Mouse (Mus musculus) natural killer cell, adult 2 months (primary cell): ENCODE measurements around the gene Cebpa.

ENCODE experiments used
- DNase-seq, 2 experiments: peaks; one replicate each; pipeline ENCODE4 v3.0.0; 2022; ENCODE audit warnings: low spot score in 2 of 2

The Cebpa gene

DNA sequence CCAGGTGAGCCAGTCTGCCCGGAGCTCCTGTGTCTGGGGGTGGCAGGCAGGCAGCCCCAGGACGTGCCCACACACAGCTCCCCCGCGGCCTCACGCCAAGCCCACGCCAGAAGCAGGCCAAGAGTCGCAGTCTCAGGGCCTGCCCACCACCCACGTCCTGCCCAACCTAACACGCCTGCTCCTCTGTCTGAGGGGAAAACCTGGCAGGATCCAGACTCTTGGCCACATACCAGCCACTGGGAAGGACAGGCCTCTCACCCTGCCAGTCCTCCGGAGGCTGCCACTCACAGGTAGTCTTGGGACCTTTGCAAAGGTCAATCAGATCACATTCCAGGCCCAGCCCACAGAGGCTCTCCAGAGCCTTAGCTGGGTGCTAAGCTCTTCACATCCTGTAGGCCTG lies 27.2 kb downstream of the Cebpa start:
- DNase-seq: no peak

DNA sequence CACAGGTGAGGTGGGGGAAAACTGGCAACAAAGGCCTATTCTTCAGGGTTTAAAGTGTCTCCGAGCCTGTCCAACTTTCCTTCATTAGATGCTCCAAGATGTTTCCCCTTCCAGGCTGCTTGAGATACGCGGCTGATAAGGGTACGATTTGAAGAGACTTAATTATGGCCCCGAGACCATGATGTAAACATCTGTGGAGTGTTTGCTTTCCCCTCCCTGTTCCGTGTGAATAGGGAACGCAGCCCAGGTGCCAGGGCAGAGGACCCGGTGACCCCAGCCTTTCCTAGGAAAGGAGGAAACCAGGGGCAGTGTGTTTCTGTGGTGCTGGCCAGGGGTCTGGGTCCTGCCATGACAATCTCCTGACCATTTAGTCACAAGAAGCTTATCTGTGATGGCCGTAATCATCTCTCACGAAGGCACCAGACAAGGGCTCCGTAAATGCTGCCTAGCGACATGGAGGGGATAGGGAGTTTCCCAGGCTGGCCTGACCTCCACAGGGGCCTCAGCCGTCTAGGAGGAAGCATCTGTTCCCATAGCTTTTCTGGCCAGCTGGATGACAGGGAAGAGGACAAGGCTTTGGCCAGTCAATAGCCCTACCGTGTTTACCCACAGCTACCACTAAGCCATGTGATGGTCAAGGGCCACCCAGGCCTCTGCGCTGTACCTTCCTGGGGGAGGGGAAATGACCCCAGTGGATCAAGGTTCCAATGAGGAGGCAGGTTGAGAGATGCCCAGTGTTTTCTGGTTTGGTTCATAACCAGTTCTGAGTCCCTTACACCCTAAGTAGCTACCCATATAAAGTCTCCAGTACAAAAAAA lies 30.7 kb downstream of the Cebpa start:
- no peak for DNase-seq

DNA sequence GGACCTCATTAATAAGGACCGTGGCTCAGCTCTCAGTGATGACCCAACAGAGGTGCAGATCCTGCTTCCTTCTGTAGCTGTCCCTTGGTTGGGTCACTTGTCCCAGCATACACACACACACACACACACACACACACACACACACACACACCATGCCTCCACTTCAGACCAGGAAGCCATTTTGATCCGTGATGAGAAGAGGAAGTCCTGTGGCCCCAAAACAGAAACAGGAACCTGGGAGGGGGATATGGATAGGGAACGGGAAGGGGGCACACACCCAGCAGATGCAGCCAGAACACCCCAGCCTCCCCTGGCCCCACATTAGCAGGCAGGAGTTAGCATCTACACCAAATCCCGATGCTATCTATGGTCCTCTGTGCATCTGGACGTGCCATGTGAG lies 31.8 kb downstream of the Cebpa start:
- no peak for DNase-seq

DNA sequence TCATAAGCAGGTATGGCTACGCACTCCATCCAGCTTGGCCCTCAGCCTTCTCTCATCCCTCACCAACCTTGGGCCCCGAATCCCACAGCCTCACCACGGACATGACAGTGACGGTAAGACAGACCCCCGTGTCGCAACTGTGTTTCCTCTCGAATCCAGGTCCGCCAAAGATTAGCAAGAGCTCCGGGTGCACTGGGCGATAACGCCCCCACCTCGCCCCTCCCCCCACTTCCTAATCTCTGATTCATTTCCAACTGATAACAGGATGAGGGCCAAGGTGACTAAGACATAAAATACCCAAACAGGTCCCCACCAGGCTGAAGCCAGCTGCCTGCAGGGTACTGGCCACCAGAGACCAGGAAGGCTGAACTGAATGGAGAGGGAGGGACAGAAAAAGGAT lies 35.4 kb downstream of the Cebpa start:
- DNase-seq: no peak

DNA sequence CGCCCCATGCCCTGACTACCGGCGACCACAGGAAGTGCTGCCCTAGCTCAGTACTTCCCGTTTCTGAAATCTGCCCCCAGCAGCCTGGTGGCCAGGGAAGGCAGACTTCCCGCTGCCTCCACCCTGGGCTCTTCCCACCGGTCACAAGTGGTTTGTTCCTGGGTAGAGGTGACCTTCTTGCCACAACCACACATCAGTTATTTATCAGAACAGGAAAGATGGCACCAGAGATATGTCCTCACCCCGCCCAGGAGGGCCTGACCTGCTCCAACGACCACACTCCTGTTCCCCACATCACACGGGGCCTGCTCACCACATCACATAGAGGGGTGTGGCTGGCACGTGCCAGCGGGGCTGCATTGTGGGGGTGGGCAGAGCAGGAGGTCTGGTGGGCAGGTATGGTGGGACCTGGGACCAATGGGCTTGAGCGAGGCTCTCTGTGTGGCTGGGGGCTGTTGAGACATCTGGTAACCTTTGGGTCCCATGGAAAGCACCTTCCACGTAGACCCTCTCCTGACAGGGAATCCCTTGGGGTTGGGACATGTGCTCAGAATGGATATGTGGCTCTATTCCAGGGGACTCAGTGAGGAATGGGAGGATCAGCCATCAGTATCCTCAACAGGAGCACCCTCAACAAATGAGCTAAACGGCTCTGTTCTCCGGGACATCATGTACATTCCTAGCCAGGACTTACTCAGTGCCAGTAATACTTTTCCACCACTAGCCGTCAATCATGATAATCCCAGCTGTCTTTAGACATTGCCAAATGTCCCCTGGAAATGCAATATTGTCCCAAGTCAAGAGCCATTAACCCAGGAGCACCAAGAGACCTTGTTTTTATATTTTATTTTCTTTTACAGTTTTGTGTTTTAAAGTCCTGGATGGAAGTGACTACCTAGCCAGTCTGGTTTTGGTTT lies 37.7 kb downstream of the Cebpa start:
- DNase-seq: peak in 1 of 2 experiments; percentile 4

DNA sequence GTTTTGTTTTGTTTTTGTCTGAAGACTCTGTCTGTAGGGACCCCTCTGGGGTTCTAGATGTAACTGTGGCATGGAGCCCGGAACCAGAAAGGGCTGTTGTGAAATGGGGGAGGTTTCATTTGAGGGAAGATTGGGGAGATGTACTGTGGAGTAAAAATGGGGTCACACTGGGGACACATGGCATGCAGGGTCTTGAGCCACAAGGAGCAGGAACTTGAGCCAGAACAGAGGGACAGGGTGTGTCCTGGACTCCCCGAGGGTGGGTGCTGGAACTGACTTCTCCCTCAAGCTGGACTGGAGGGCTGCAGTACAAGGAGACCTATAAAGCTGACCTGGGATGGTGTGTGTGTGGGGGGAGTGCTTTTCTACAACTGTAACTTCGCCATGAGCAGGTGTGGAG lies 38.4 kb downstream of the Cebpa start:
- DNase-seq: no peak

DNA sequence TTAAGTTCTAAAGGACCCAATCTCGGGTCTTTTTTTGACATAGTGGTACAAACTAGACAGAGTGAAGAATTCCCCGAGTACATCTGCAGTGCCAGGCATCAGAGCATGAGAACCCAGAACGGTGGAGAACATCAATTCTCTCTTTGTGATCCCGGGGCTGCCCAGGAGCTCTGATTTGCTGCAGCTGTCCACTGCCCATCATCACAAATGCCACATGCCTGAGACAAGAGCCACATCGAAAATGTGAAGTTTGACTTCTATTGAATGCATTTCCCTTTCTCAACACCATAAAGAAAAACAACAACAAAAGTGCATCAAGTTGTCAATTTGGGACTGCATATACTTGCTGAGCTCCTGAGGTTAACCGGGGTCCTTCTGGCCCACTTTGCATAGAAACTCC lies 43.4 kb downstream of the Cebpa start:
- DNase-seq: no peak

DNA sequence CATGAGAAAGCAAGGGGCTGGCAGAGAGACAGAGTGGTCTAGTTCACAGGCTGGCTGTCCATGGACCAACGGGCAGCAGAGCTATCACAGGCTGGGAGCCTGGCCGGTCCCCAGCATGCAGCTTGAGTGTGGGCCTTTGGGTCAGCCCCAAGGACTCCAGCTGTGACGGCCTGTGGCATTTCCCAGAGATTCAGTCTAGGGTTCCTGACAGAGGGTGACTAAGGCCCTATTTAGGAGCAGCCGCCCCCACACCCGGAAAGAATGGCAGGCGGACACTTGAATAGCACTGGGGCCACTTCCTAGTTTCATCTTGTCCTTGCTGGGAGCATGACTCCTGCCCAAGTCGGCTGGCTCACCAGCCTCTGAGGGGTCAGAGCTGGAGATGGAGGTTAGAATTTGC lies 44.5 kb downstream of the Cebpa start:
- DNase-seq: no peak

DNA sequence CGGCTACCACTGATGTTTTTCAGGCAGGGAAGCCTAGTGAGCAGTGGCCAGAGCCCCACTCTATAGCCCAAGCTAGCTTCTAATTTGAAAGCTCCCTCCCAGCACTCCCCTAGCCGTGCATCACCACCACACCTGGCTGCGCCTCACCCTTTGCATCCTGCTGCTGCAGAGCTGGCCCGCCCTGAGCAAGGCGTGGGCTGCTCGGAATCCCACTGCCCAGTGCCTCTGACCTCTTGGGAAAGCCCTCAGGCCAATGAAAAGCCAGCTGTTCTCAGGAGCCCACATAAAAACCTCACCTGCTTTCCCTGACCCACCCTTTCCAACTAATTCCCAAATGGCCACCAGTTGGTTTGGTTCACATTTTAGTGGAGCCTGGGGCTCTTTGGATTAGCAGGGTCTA lies 45.0 kb downstream of the Cebpa start:
- DNase-seq: no peak

DNA sequence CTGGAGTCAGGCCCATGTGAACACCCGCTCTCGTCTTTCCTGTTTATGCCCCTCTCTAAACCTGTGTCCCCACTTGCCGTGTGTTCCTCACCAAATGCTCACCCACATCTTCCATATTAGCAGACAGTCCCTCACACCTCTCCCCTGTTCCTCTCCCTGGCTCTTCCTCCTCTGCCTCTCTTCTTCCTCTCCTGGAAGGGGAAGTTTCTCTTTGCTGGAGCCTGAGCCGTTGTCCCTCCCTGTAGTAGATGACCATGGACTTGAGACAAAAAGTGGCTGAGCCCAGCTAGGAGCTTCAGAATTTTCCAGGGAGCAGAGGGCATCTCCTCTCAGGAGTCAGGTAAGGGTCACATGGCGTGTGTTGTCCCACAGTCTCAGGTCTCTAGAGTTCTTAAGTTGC lies 47.9 kb downstream of the Cebpa start:
- DNase-seq: no peak

DNA sequence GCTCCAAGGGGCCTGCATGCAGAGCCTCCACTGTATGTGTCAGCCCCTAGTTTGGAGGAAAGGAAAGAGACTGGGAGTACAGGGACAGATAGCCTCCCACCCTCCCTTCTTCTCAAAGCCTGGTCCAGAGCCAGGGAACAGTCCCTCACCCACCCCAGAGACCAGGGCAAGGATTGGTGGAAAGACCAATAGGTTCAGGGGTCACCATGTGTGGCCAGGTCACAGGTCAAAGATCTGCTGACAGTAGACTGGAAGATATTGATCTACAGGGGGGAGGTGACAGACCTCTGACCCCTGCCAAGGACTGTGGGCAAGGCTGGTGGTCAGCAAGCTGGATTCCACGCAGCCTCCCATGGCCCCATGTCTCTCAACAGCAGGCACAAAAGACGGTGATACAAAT lies 48.8 kb downstream of the Cebpa start:
- no peak for DNase-seq

DNA sequence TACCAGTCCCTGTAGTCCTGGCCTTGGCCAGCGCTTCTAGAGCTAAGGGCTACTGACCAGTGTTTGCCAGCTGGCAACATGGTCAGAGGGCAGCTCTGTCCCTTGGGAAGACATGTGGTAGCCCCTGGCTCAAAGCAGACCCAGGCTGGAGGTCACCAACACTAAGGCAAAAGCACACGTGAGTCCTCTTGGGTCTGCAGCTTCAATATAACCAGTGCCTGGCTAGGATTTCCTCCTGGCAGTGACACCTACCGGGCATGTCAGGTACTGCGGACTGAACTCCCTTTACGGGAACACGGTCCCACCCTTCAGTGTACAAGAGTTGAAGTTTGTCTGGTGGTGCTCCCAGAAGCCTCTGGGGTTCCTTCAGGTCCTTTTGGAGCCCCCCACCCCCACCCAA lies 50.2 kb downstream of the Cebpa start:
- peak; percentile 53 to 71 for DNase-seq
